Mouse (Mus musculus): Measurements from ENCODE around the gene Trim9.

DNA sequence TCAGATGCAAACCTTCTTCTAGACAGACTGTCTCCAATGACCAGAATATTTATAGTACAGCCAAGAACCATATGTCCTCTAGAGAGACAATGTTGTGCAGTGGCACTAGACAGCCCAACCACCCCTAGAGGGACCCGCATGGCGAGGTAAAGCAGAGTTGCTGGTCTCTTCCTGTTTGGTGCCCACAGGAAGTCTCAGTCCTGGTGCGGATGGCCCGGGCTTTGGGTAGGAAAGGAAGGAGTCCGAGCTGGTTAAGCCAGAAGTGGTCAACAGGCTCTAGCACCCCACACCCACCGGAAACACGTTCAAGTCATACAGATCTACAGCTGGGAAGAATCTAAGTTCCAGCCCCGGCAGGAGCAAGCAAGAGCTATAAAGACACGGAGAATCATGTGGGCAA lies 80.1 kb downstream of the Trim9 start:
- TF ChIP-seq CTCF (IDR thresholded peaks at IDR 0.05; ENCODE audit: control insufficient read depth, insufficient read depth, low read length) (no peak), POLR2A (IDR thresholded peaks at IDR 0.05; ENCODE audit: borderline replicate concordance, control insufficient read depth, low read depth, low read length) (no peak)
